Mouse (Mus musculus): ENCODE data around the gene Jph2.

DNA sequence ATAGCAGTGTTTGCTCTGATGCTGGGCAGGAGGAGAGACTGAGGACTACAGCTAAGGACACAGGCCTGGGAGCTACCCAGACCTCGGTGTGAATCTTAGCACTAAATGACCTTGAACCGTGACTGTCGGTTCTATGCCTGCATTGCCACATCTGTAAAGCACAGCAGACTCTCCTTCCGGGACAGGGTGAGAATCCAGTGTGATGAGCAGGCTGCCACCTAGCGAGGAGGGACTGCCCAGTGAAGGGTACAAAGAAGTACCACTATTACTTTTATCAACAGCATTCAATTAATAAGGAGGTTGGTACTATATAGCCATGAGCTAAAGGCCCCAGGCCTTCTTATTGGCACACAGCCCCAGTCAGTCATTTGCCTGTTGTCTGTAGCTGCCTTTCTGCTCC is 96.2 kb downstream of the Jph2 start:
- TF ChIP-seq POLR2A (IDR thresholded peaks at IDR 0.05; ENCODE audit: insufficient read depth, low read depth, low read length) = no peak
- no peak for TF ChIP-seq CTCF (IDR thresholded peaks at IDR 0.05; ENCODE audit: insufficient read depth, low read depth, low read length)
